Mouse (Mus musculus) mature B cell (primary cell): ENCODE data around the gene Dlg5.

Experiments
- in situ Hi-C: fragments of 300-500 bp; cut with MboI; formaldehyde crosslinking; loops from 2 replicates; pipeline ENCODE4 v1.14.3; 2019

Gene Dlg5

GRCm38 (mm10) chr14:24245177-24246081, at the start of gene Dlg5:
Gene Dlg5 (minus strand): TSS chr14:24245920.
- in situ Hi-C loops: no loop called here

DNA sequence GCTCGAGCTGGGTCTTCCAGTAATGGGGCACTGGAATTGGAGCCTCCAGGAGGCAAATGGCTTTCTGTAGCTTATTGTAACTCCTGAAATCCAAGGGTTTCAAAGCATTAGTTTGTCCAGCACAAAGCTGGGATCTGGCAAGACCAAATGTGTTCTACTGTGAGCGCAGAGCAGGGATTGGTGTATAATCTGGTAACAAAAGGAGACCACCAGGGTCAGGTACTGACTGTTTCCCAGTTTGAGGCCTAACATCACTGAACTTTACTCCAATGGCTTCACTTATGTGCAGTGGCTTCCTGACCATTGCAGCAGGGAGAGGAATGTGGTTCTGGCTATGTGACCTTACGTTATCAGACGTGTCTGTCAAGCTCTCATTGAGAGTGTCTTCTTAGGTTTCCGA, 47.9 kb upstream of the Dlg5 start:
- in situ Hi-C loops: no loop called here

DNA sequence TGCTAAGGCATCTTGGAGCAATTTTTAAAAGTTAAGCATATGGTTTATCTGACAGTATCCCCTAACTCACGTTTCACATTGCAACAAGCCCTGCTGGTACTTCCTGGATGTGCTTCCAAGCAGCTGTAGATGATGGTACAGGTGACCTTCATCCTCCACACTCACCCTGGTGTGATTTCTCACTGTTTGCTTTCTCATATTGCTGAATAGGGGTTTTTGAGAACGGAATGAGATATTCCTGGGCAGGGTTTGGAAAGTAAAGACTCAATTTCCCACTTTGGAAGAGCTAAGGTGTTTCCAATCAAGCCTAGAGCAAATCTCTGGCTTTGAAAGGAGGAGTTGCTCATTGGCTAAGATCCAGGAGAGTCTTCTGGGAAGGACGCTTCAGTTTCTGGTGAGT, 47.2 kb upstream of the Dlg5 start, which contains the start of gene E330034G19Rik:
E330034G19Rik (plus strand) TSS at position 301 of the 400 bp plus-strand sequence.
- in situ Hi-C loops: no loop called here

DNA sequence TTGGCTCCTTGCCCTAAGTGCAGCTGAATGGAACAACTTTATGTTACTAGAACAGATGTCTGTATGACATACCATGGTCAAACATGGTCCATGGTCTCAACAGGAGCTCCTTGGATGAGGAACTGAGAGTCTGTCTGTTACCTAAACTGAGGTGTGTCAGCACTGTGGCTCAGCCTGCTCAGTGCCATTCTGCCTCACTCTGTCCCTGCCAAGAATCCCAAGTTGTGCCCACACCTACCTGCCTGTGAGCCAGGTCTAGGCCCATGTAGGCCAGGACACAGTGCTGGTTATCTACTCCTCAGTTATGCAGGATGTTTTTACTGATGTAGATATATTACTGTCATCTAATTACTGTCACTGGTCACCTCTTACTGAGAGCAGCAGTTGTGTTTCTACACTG, 45.0 kb upstream of the Dlg5 start:
- in situ Hi-C loops: no loop called here

- in situ Hi-C loops: no loop called here
Observed at GRCm38 (mm10) chr14:24286136-24286535, 40.4 kb upstream of the Dlg5 start.

DNA sequence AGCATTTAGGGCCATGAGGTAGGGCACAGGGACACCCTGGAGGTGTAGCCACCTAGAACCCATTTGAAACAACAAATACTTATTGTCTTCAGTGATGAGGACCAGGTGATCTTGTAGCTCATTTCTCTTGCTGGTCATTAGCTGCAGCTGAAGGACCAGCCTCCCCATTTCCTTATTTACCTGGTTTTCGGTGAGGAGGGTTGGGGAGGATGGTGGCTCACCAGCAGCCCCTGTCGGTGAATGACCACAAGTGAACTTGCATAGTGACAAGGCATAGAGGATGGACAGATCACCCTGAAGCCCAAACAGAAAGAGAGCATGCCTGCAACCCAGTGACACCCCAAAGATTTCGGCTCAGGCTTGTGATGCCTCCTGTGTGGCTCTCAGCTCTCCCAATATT, 36.6 kb upstream of the Dlg5 start:
- in situ Hi-C loops: no loop called here

- in situ Hi-C loops: no loop called here
Observed at GRCm38 (mm10) chr14:24281278-24281677, 35.6 kb upstream of the Dlg5 start.

- in situ Hi-C loops: no loop called here
Observed at GRCm38 (mm10) chr14:24275534-24275933, 29.8 kb upstream of the Dlg5 start.

DNA sequence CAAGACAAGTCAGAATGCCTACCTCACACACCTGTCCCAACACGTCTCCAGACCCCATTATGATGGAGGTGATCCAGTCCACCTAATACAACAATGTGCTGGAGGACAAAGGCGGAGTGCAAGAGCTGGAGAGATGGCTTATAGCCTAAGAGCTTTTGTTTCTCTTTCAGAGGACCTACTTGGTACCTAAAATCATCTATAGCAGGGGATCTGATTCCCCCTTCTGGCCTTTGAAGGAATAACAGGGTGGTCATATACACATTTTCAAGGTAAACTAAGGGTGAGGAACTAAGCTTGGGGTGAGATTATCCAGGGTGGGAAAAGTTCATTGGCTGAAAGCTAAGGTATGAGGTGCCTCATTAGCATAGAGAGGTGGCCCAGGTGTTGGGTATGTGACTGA, 27.9 kb upstream of the Dlg5 start:
- in situ Hi-C loops: no loop called here

GRCm38 (mm10) chr14:24269571-24269970, 23.9 kb upstream of the Dlg5 start:
- in situ Hi-C loops: no loop called here

- in situ Hi-C loops: no loop called here
Observed at GRCm38 (mm10) chr14:24262915-24263314, 17.2 kb upstream of the Dlg5 start.

- in situ Hi-C loops: no loop called here
Observed at GRCm38 (mm10) chr14:24262382-24262781, 16.7 kb upstream of the Dlg5 start.

DNA sequence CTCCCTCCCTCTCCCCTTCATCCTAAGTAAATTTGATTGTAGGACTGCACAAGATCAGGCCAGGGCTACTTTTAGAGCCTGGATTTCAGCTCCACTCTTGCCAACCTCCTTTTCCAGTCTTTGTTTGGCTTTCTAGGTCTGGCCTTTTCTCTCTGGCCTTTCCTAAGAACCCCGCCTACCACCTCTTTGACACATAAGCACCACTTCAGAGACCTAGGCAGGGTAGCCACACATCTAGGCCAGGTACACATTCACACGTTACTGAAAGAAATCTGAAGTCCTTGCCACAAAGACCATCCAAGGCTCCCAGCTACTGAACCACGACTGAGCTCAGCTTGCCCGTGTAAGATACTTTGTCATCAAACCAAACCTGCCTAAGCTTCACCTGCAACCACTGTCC, 14.7 kb upstream of the Dlg5 start:
- in situ Hi-C loops: no loop called here

DNA sequence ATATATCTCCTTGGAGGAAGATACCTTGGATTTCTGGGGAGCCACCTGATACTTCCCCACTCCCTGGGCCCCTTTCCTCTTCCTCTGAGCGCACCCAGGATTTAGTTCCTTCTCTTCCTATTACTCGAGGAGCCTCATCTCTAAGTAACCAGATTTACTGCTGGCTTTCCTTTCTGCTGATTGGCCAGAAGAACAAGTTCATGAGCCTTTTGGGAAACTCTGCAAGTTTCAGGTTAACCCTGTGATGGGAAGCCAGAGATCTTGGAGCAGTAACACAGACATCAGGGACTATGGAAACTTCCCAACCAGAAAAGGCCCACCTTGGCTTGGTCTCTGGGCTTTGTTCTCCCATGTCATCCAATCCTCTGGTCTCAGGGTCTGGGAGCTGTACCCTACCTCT, 10.2 kb upstream of the Dlg5 start:
- in situ Hi-C loops: no loop called here

DNA sequence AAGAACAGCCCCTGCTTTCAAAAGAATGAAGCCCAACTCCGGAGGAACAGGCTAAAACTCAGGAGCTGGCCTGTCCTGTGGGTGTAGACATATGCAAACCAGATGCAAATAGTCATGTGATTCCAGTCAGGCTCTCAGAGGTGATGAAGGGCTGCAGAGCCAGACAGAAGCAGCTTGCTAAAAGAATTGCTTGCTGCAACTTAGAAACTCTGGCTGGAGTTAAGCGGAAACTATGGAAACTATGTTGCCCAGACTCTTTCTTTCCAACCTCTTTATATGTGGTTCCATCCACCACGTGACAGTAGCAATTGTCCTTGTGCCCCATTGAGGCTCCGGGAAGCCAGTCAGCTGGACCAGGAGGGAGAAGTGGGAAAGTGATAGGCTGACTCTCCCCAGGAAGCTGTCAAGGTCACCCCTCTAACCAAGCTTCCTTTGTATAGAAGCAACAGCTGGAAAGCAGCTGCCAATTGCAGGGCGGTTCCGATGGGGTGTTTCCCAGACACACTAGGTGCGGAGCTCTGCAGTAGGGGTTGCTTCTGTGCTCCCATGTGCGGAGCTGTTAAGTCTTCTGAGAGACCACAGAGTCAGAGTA, 8.0 kb upstream of the Dlg5 start:
- in situ Hi-C loops: no loop called here

DNA sequence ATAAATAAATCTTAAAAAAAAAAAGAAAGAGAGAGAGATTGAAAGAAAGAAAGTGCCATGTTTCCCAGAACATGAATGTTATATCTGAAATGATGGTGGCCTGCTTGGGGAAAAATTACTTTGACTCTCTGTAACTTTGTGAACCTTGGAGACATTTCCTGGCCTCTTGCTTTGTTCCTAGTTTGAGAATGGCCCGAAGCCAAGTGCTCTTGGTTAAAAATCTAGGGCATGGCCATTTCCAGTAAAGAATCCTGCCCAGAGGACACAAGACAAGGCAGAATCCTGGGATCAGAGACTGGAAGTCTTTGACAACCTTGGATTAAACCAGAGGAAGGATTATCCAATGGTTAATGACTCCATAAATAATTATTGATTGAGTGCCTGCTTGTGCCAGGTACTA, 5.6 kb upstream of the Dlg5 start:
- in situ Hi-C loops: no loop called here

DNA sequence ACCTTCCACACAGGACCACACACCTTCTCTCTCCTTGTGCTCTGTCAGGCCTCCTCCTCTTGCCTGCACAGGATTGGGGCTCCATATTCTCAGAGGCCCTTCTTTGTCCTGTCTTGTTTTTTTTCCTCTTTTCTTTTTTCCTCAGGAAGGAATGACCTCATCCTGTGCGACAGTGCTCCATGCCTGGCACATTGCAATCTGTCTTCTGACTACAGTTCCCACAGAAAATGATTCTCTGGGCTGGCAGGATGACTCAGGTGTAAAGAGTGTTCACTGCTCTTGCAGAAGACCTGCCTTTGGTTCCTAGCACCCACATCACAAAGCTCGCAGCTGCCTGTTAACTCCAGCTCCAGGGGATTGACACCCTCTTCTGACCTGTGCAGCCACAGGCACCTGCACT, 4.2 kb upstream of the Dlg5 start:
- in situ Hi-C loops: no loop called here

DNA sequence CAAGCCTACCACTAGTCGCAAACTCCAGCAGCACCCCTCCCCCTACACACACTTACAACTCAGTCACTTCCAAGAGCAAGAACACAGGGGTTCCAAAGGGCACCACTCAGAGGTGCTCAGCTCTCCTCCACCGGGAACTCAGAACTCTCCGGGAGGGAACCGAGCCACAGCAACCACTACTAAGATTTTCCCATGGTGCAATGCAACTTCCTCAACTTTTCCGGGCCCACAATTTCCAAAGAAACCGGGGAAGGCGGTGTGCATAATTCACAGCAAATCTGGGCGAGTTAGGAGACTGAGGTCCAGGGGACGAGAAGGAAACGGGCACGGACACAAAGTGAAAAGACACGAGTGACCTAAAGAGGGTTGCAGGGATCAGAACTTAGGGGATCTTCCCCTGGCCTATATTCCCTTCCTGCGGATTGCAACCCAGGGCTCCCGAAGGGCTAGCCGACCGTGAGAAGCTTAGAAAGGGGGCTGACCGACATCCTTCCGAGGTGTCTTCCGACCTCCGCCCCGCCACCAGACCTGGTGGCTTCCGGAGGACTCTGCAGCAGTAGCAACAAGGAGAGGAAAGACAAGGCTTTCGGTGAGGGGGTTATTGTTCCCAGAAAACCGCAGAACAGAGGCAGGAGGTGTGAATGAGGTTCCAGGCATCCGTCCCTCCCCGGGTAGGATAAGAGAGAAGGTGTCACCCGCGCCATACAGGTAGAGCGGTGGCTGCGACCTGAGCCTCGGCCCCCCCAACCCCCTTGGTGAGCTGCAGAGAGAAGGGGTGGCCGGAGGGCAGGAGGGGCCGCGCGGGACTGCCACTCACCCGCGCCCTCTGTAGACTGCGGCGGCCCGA, 1.2 kb downstream of the Dlg5 start:
- in situ Hi-C loops: no loop called here

DNA sequence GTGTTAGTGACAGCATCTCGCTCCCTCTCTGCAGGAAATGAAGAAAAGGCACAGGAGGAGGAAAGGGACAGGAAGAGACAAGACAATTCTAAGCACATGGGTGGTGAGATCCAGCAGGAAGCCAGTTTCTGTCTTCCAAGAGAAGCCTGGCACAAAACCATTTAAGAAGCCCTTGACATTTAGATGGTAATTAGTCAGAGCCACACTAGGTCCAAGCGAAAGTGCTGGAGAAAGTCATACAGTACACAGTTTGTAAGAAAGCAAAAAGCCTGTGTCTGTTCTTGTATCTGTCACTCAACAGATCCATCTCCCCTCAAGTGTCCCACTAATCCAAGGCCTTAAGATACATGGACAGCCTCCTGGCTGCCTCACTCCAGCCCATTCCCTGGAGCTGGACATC, 3.7 kb downstream of the Dlg5 start:
- in situ Hi-C loops: no loop called here

GRCm38 (mm10) chr14:24240831-24241230, 4.9 kb downstream of the Dlg5 start:
- in situ Hi-C loops: no loop called here

DNA sequence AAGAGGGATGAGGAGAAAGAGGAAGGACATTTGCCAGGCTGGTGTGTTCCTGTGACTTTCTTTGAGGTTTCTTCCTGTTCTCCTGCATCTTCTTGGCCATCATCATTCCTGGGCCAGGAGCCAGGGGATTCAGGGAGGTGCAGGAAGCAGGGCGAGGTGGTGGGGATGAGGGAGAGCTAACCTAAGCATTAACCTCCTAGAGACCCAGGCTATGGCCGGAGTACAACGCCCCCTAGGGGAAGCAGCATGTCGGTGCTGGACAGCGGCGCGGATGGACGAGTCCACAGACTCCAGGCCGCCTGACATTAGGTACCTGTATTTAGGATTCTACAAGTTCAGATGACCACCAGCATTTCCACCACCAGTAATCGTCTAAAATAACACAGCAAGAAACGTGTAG, 6.1 kb downstream of the Dlg5 start:
- in situ Hi-C loops: no loop called here

- in situ Hi-C loops: no loop called here
Observed at GRCm38 (mm10) chr14:24235954-24236353, 9.8 kb downstream of the Dlg5 start.

DNA sequence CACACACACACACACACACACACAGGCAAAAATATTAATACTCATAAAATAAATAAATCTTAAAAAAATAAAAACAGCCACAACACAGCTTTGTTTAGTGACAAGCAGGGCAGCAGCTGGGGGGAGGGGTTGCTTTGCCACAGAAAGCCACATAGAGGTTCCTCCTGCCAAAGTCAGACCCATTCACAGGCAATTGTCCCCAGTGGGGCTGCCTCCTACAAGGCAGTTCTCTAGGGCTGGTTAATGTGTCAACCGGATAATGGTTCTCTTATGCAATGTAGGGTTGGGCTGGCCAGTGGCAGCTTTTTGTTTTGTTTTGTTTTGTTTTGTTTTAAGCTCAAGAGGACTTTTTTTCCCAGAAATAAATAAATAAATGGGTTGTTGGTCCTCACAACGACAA, 11.3 kb downstream of the Dlg5 start:
- in situ Hi-C loops: no loop called here
